Mouse (Mus musculus) bone marrow, adult 2 months (tissue): Measurements from ENCODE around the gene Gtf2ird1.

Source experiments
- CTCF ChIP-seq: fragments of 200-500 bp; IDR thresholded peaks from 2 replicates; pipeline ENCODE4 v1.5.1; 2011; ENCODE audit warnings: low read length, control low read depth; ENCODE audit not compliant: control insufficient read depth, insufficient read depth
- POLR2A ChIP-seq: fragments of 200-500 bp; IDR thresholded peaks from 2 replicates; pipeline ENCODE4 v1.6.1; 2011; ENCODE audit warnings: low read depth, mild to moderate bottlenecking, control low read depth, low read length, borderline replicate concordance; ENCODE audit not compliant: control insufficient read depth

GRCm38 (mm10) chr5:134482331-134482730 lies 25.8 kb upstream of the Gtf2ird1 start:
- no peak for TF ChIP-seq POLR2A
- no peak for TF ChIP-seq CTCF
